Mouse (Mus musculus) myocyte (in vitro differentiated cells): ENCODE data around the gene Cyp2d11. TPM values are rescaled to one million over a fixed set of nuclear protein-coding genes. Genes with fewer than 3 reads are reported as not detected.
"Not testable (repeated sequence)": the region's sequence is repeated elsewhere in the genome, so short reads cannot be mapped to it uniquely, and the experiment has no call there.

Experiments
- H3K27me3 ChIP-seq: one replicate; pipeline ENCODE4 v1.6.1; 2011; ENCODE audit not compliant: control insufficient read depth, insufficient read depth, insufficient read length
- H3K36me3 ChIP-seq: one replicate; pipeline ENCODE4 v1.6.1; 2011; ENCODE audit not compliant: control insufficient read depth, insufficient read depth
- H3K4me2 ChIP-seq: one replicate; pipeline ENCODE4 v1.6.1; 2011; ENCODE audit warnings: low read depth, control low read depth
- H3K4me3 ChIP-seq: one replicate; pipeline ENCODE4 v1.5.1; 2011; ENCODE audit warnings: mild to moderate bottlenecking, control low read depth, moderate library complexity
- H3K79me2 ChIP-seq: one replicate; pipeline ENCODE4 v1.6.1; 2011; ENCODE audit not compliant: control insufficient read depth, insufficient read depth
- H3ac ChIP-seq: one replicate; pipeline ENCODE4 v1.6.1; 2011; ENCODE audit not compliant: control insufficient read depth, insufficient read length
- CEBPB ChIP-seq: IDR thresholded peaks from 2 replicates; pipeline ENCODE4 v1.6.1; 2011; ENCODE audit warnings: mild to moderate bottlenecking, moderate library complexity; ENCODE audit not compliant: poor library complexity, insufficient read depth, severe bottlenecking
- E2F4 ChIP-seq: IDR thresholded peaks from one replicate; pipeline ENCODE4 v1.6.1; 2011; ENCODE audit warnings: mild to moderate bottlenecking, control low read depth, moderate library complexity; ENCODE audit not compliant: insufficient read depth
- MAX ChIP-seq: IDR thresholded peaks from one replicate; pipeline ENCODE4 v1.6.1; 2011; ENCODE audit warnings: low read depth, mild to moderate bottlenecking, control low read depth
- MYOD1 ChIP-seq, 3 experiments: IDR thresholded peaks; one replicate each; pipeline ENCODE4 v1.6.1; 2011; ENCODE audit warnings: control low read depth in 2 of 3, low read depth in 2 of 3, mild to moderate bottlenecking in 2 of 3, moderate library complexity in 1 of 3; ENCODE audit not compliant: insufficient read length in 2 of 3, control insufficient read depth in 1 of 3
- MYOG ChIP-seq, 3 experiments: IDR thresholded peaks; one replicate each; pipeline ENCODE4 v1.6.1; 2011; ENCODE audit warnings: control low read depth in 2 of 3, low read depth in 2 of 3, mild to moderate bottlenecking in 2 of 3; ENCODE audit not compliant: insufficient read length in 2 of 3, control insufficient read depth in 1 of 3, insufficient read depth in 1 of 3
- POLR2A ChIP-seq: IDR thresholded peaks from one replicate; pipeline ENCODE4 v1.6.1; 2011; ENCODE audit warnings: low read depth, mild to moderate bottlenecking, control low read depth, moderate library complexity; ENCODE audit not compliant: insufficient read length
- POLR2AphosphoS2 ChIP-seq: IDR thresholded peaks from one replicate; pipeline ENCODE4 v1.6.1; 2011; ENCODE audit warnings: low read depth, control low read depth; ENCODE audit not compliant: insufficient read length
- REST ChIP-seq: IDR thresholded peaks from one replicate; pipeline ENCODE4 v1.6.1; 2011; ENCODE audit warnings: mild to moderate bottlenecking, control low read depth, moderate library complexity; ENCODE audit not compliant: insufficient read depth, insufficient read length
- SRF ChIP-seq: IDR thresholded peaks from one replicate; pipeline ENCODE4 v1.6.1; 2011; ENCODE audit warnings: low read depth; ENCODE audit not compliant: control insufficient read depth, insufficient read length
- TCF12 ChIP-seq: IDR thresholded peaks from one replicate; pipeline ENCODE4 v1.6.1; 2011; ENCODE audit warnings: mild to moderate bottlenecking, control low read depth; ENCODE audit not compliant: poor library complexity, insufficient read depth, severe bottlenecking
- TCF3 ChIP-seq: IDR thresholded peaks from one replicate; pipeline ENCODE4 v1.6.1; 2011; ENCODE audit warnings: low read depth, control low read depth; ENCODE audit not compliant: insufficient read length
- USF1 ChIP-seq: IDR thresholded peaks from one replicate; pipeline ENCODE4 v1.6.1; 2011; ENCODE audit warnings: low read depth, mild to moderate bottlenecking, control low read depth, moderate library complexity
- polyA plus RNA-seq: library from polyadenylated mRNA; unstranded; fragments of >200 nt; fragmentation: generic; extraction: Trizol; gene quantifications from one replicate; pipeline ENCODE4 v1.2.1, GENCODE M21; 2012; ENCODE audit warnings: missing spikeins

Cyp2d11 gene
- polyA plus RNA-seq, 1 experiment = not detected

DNA sequence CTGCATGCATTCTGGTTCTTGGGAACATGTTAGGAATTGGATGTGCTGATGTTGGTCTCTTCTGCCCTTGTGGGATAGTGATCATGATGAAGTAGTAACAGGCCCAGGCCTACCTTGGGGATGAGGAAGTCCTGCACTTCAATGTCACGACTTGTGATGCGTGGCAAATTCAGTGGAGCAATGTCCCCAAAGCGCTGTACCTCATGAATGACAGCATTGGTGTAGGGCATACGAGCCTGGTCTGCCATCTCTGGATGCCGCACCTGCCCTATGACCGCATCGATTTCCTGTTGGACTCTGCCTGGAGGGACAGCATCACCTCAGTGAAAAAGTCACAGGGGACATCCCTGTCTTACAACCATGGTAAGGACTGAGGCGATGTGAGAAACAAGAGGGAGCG, 9.8 kb upstream of the Cyp2d11 start:
- H3K79me2 ChIP-seq = no peaks in the 10 kb centered on the region
- H3K4me3 ChIP-seq = no peak overlapping the region
- no peak overlapping the region for H3K4me2 ChIP-seq
- no peaks in the 10 kb centered on the region for H3K27me3 ChIP-seq
- no peak for TF ChIP-seq POLR2AphosphoS2
- no peak for TF ChIP-seq E2F4
- no peak for TF ChIP-seq POLR2A
- TF ChIP-seq USF1 = no peak
- no peak for TF ChIP-seq REST
- TF ChIP-seq MAX = no peak
- no peak for TF ChIP-seq SRF
- no peak for TF ChIP-seq CEBPB
- no peak for TF ChIP-seq MYOG (IDR thresholded peaks at IDR 0.05; ENCODE audit: control insufficient read depth in 1 of 3, insufficient read depth in 1 of 3, insufficient read length in 2 of 3, low read depth in 2 of 3)
- no peak for TF ChIP-seq TCF12
- TF ChIP-seq TCF3 = no peak
- no peak for TF ChIP-seq MYOD1 (IDR thresholded peaks at IDR 0.05; ENCODE audit: control insufficient read depth in 1 of 3, insufficient read length in 2 of 3, low read depth in 2 of 3)
- H3K36me3 ChIP-seq = no peaks in the 10 kb centered on the region
- H3ac ChIP-seq = no peak overlapping the region

DNA sequence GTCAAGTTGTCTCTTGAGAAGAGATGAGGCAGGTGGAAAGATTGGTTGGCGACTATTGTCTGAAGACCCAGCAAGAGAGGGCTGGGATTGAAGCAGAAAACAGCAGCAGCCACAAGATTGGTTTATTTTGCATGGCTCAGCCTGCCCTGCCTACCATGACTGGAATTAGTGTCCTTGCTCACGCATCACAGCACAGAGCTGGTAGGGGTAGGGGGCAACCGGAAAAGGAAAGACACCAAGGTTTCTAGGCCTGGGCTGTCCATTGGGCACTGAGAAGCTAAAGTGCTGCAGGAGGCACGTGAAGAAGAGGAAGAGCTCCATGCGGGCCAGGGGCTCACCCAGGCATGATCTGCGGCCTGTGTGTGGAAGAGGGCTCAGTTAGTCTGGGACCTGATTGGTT, 8.9 kb upstream of the Cyp2d11 start:
- Histone ChIP-seq H3K79me2 (no peaks in the 10 kb centered on the region), H3K4me3 (no peak overlapping the region), H3K36me3 (no peaks in the 10 kb centered on the region), H3K27me3 (no peaks in the 10 kb centered on the region), H3ac (no peak overlapping the region), H3K4me2 (no peak overlapping the region)
- TF ChIP-seq TCF12 = no peak

DNA sequence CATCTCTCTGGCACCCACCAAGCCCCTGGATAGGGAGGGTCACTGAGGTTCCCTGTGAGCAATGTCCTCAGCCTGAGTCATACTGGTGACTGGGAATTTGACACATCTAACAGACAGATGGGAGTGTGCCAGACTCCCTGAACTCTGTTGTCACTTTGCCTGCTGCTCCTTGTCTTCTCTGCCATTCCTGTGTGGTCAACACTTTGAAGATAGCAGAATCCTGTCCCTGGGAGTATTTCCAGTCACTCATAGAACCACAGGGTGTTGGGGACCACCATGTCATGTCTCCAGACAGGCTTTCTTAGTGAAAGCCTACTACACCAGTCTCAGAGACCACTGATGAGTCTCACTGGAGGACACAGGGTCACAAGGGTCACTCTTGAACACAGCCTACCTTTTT, 8.3 kb upstream of the Cyp2d11 start:
- Histone ChIP-seq H3K4me3 (no peak overlapping the region), H3K27me3 (no peaks in the 10 kb centered on the region), H3K79me2 (no peaks in the 10 kb centered on the region), H3ac (no peak overlapping the region), H3K36me3 (no peaks in the 10 kb centered on the region), H3K4me2 (no peak overlapping the region)
- TF ChIP-seq CEBPB (no peak), REST (no peak), MAX (no peak), TCF3 (no peak), POLR2AphosphoS2 (no peak), MYOD1 (IDR thresholded peaks at IDR 0.05; ENCODE audit: control insufficient read depth in 1 of 3, insufficient read length in 2 of 3, low read depth in 2 of 3) (no peak), MYOG (IDR thresholded peaks at IDR 0.05; ENCODE audit: control insufficient read depth in 1 of 3, insufficient read depth in 1 of 3, insufficient read length in 2 of 3, low read depth in 2 of 3) (no peak), SRF (no peak)

DNA sequence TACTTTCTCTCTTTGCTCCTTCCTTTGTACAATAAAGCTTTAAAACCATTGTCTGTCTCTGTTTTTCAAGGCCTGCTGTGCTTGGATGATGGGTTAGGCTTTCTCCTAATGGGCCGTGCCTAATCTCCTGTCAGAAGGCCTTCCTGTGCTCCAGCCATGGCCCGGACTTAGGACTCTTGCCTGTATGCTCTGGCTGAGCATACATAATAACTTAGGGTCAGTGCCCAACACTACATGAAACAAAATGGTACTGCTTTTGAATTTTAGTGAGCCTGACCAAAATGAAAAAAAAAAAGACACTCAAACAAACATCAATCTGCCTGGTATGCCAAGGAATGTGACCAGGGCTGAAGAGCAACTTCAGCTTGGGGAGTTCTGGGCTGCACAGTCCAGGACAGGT, 7.7 kb upstream of the Cyp2d11 start:
- Histone ChIP-seq H3K79me2 (no peaks in the 10 kb centered on the region), H3ac (no peak overlapping the region), H3K36me3 (no peaks in the 10 kb centered on the region), H3K4me3 (no peak overlapping the region), H3K4me2 (no peak overlapping the region), H3K27me3 (no peaks in the 10 kb centered on the region)
- TF ChIP-seq POLR2AphosphoS2 (no peak), USF1 (no peak), CEBPB (no peak), MYOG (IDR thresholded peaks at IDR 0.05; ENCODE audit: control insufficient read depth in 1 of 3, insufficient read depth in 1 of 3, insufficient read length in 2 of 3, low read depth in 2 of 3) (no peak), MAX (no peak), POLR2A (no peak), E2F4 (no peak), REST (no peak), MYOD1 (IDR thresholded peaks at IDR 0.05; ENCODE audit: control insufficient read depth in 1 of 3, insufficient read length in 2 of 3, low read depth in 2 of 3) (no peak), SRF (no peak), TCF12 (no peak), TCF3 (no peak)

DNA sequence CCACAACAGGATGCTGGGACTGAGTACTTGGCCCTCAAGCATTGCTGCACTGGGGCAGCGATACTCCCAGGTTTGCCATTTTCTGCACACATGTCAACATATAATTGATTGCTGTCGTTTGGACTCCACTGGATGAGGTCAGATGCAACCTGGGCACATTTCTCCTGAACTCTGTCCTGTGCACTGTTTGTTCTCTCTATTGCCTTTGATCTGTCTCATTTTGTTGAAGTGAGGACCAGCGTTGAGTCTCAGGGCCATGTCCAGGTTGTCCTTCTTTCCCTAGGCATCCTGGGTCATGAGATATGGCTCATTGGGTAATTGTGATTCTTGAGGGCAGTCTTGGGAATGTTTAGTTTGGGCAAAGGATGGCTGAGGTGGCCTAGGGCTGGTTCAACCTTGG, 2.1 kb upstream of the Cyp2d11 start:
- not testable (repeated sequence) for H3K4me3 ChIP-seq, H3K36me3 ChIP-seq, H3K79me2 ChIP-seq, H3K27me3 ChIP-seq, H3K4me2 ChIP-seq, H3ac ChIP-seq

DNA sequence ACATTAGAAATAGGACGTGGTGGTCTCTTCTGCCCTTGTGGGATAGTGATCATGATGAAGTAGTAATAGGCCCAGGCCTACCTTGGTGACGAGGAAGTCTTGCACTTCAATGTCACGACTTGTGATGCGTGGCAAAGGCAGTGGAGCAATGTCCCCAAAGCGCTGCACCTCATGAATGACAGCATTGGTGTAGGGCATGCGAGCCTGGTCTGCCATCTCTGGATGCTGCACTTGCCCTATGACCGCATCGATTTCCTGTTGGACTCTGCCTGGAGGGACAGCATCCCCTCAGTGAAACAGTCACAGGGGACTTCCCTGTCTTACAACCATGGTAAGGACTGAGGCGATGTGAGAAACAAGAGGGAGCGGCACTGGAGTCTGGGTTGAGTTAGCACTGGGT, 3.9 kb downstream of the Cyp2d11 start:
- not testable (repeated sequence) for H3K4me3 ChIP-seq, H3K4me2 ChIP-seq, H3ac ChIP-seq, H3K79me2 ChIP-seq, H3K36me3 ChIP-seq
- H3K27me3 ChIP-seq = peaks cover 18% of the 10 kb centered on the region
